Mouse (Mus musculus) adrenal gland, adult (tissue): ENCODE measurements around the gene Scrn1.

Experiments used
- DNase-seq, 2 experiments: peaks; one replicate each; pipeline ENCODE4 v3.0.0; 2022 to 2023; ENCODE audit warnings: low spot score in 1 of 2; ENCODE audit not compliant: inconsistent age in 2 of 2

Gene Scrn1

GRCm38 (mm10) chr6:54565665-54566545, at the start of gene Scrn1:
TSS of gene Scrn1 (minus strand) at chr6:54566489.
- DNase-seq, result peak; percentile 84 to 87

- no peak for DNase-seq
Measured at GRCm38 (mm10) chr6:54606241-54606640, 40.0 kb upstream of the Scrn1 start.

GRCm38 (mm10) chr6:54604001-54604715, 37.9 kb upstream of the Scrn1 start:
- peak; percentile 64 to 87 for DNase-seq

DNA sequence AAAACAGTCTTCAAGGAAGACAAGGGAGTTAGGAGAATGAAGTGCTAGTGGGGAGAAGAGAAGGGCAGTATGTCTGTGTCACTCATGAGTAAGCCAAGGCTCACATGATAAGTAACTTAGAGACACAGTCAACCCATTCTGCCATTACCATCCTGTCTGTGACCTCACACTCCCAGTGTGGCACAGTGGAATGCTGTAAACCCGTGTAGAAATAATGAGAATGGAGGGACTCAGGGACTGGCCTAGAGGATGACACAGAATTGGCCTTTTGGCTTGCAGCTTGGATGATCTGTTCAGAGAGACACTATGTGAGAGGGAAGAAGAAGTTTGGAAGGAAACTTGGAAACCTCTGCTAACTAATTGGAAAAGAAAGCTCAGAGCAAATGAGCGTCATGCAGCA, 36.6 kb upstream of the Scrn1 start:
- peak; percentile 42 to 74 for DNase-seq

DNA sequence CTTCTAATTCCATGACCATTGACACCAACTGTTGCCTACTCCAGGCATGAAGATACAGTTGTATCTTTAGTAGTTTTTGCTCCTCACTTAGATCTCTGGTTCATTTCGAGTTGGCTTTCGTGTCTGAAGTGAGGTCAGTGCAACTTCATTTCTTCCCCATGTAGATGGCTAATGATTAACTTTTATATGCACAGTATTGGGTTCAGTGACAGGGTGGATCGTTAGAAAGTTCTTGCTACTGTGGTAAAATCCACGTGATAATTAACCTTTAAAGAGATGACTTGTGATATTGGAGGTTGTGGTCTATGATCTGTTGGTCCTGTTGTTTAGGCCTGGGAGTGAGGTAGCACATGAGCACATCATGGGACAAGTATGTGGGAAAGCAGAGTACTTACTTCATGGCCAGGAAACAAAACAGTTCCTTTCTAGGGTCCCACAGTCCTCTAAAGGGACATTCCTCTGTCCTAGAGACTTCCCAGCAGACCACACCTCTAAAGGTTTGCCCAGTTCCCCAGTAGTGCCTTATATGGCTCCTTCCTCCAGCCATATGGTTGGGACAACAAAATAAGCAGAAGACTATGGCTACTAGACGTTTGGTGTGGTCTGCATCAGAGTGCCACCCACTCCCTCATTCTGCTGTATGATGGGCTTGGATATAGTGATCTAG, 34.5 kb upstream of the Scrn1 start:
- DNase-seq, result no peak

GRCm38 (mm10) chr6:54597711-54598110, 31.4 kb upstream of the Scrn1 start:
- no peak for DNase-seq

DNA sequence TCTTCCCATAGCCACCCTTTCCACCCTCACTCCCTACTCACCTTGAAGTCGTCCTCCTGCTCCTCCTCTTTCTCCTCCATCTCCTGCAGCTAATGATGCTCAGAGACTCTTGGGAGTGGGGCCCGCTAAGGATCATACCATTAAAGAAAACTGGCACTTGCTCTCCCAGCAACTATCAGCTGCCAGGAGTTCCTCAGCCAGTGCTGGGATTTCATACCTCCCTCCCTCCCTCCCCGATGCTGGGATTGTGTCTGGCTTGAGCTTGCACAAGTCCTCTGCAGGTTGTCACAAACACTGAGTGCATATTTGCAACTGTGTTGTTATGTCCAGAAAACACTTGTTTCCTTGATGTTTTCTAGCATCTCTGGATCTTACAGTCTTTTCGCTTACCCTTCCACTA, 30.9 kb upstream of the Scrn1 start, which contains the start of gene Fkbp14:
Gene Fkbp14 (minus strand): TSS at position 101 of the 400 bp plus-strand sequence.
- DNase-seq, result no peak

DNA sequence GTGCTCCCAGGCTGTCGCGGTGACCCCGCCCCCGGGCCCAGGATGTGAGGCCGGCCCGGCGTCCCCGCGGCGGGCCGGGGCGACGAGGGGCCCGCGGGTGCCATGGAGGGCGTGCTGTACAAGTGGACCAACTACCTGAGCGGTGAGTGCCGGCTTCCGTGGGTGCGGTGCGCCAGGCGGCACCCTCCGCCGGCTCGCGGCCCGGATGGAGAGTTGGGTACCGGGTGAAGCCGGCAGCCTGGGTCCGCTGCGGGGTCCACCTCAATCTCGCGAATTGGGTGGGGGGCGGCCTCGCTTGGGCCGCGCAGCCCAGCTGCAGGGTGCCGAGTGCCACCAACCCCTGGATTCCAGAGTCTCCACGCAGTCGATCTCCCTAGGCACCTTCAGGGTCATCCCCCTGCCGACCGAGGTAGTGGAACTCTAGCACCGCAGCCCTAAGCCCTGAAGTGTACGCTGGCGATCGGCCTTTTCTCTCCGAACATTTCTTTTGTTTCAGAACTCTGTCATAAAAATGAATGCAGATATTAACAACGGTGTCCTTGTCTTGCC, 29.1 kb upstream of the Scrn1 start:
- DNase-seq, result no peak

- peak; percentile 96 to 97 for DNase-seq
Measured at GRCm38 (mm10) chr6:54594469-54595329, 28.4 kb upstream of the Scrn1 start, which contains the start of gene Plekha8. TSS of gene Plekha8 (plus strand) at chr6:54595111.

- DNase-seq, result peak in 1 of 2 experiments; percentile 69
Measured at GRCm38 (mm10) chr6:54593766-54594468, 27.6 kb upstream of the Scrn1 start.

DNA sequence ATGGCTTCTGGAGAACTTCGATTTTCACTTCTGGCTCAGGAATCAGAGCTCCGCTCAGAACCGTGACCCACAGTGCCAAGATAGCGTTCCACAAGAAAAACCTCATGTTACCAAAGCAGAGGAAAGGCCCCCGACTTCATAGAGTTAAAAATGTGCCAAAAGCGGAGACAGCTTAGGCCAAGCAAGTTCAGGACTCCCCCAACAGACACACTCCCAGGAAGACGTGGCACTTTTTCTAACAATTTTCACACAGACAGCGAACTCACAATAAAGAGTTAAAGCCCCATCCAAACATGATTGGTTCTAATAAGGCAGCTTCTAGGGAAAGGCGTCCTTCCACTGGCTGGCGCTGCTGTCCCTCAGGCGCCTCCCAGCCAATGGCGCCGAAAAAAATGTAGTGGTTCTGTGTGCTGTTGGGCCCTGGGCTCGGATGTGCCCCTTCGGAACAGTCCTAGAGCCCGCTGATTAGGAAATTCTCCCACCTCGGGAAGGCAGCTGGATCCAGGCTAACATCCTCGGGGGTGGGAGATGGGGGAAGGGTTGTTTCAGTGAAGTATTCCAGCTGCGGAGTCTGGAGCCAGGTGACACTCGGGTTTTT, 26.7 kb upstream of the Scrn1 start:
- peak; percentile 94 to 98 for DNase-seq

- DNase-seq, result peak; percentile 34 to 67
Measured at GRCm38 (mm10) chr6:54591778-54592177, 25.5 kb upstream of the Scrn1 start.

DNA sequence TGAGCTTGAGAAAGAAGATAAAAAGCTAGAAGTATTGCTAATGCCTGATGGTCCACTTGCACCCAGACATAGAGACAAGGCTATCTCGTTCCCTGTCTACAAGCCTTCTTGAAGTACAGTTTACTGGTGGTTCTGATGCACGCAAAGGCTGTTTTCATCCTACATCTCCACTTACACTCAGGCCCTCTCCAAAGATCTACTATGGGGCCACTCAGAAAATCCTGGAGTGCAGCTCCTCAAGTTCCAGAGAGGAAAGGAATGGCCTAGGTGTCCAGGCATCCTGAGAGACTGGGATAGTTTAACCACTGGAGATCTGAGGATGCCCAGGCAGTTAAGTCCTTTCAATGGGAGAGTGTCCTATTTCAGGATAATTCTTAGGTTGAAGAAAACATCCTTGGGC, 24.4 kb upstream of the Scrn1 start:
- DNase-seq, result no peak

DNA sequence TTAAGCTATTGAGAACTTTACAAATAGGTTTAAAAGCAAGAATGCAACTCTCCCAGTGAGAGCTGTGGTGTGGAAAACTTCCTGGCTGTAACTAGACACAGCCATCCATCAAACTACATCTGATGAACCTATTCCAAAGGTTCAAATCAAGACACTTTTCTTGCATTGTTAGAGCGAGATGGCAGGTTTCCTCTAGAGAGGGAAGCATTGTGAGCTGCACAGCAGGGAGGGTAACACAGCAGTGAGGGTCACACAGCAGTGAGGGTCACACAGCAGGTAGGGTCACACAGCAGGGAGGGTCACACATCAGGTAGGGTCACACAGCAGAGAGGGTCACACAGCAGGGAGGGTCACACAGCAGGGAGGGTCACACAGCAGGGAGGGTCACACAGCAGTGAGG, 21.9 kb upstream of the Scrn1 start:
- DNase-seq, result no peak

GRCm38 (mm10) chr6:54587683-54588082, 21.4 kb upstream of the Scrn1 start:
- DNase-seq, result no peak

DNA sequence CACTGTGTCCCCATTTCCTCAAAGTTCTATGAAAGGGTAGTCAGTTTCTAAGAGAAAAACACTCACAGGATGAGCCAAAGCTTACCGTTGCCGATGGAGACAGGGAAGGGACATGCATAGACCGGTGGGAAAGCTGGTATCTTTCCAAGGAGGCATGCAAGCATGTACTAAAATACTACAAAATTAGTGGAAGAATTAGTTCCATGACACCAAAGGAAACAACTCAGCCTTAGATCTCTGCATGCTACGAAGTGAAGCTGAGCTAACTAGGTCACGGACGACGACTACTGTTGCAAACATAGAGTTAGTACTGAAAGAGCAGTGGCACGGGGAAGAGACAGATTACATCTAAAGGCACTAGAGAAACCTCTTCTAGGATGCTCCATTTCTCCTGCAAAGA, 20.6 kb upstream of the Scrn1 start:
- DNase-seq, result peak in 1 of 2 experiments; percentile 72

DNA sequence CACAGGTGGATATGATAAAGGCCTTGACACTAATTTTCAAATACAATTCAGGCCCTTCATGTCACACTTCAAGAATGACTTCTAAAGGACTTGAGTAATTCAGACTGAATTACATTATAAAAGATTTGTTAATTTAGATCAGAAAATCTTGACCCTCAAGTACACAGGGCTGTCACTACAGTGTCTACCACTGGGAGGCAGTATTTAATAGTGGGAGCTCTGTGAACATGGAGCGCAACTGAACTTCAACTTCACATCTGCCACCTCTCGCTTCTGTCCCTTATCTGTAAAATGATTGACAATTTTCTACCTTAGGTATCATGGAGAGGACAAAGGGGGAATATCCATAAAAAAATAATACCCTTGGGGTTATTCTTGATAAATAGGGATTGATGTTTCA, 19.9 kb upstream of the Scrn1 start:
- DNase-seq, result peak; percentile 44 to 87

DNA sequence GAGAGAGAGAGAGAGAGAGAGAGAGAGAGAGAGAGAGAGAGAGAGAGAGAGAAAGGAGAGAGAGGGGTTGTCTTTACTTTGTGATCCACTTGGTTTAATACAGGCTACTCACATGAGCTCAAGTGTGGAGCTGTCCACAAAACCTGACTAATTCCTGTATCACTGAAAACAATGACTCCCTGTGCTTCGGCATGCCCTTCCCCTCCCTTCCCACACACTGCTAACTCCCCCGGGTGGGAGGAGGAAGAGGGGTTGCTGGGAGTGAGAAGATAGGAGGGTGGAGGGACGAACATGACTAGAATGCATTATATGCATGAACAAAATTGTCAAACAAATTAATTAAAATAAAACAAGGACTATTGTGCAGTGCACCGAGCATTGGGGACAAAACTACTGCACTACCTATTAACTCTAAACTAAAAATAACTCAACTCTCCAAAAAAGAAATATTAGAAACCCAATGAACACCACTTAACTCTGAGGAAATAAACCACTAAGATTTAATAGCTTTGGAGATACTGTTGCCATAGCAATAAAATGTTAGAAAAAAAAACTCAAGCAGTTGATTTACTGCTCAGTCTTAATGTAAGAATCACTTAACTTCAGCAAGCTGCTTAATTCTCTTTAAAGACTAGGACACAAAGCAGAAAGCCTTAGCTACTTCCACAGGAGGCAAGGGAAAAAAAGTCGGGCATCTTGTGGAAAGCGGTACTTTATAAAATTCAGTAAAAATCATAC, 7.1 kb upstream of the Scrn1 start:
- DNase-seq, result no peak

- no peak for DNase-seq
Measured at GRCm38 (mm10) chr6:54569776-54570175, 3.5 kb upstream of the Scrn1 start.
